Mouse (Mus musculus) testis, adult 2 months (tissue): ENCODE measurements around the gene Pbxip1.

Experiments used
- CTCF ChIP-seq: fragments of 200-500 bp; IDR thresholded peaks from 2 replicates; pipeline ENCODE4 v1.5.1; 2012; ENCODE audit warnings: low read depth, mild to moderate bottlenecking, inconsistent platforms, low read length, moderate library complexity; ENCODE audit not compliant: control insufficient read depth, insufficient read depth, insufficient replicate concordance
- POLR2A ChIP-seq: fragments of 200-500 bp; IDR thresholded peaks from 2 replicates; pipeline ENCODE4 v1.6.1; 2012; ENCODE audit warnings: low read depth, mild to moderate bottlenecking, inconsistent platforms, low read length, moderate library complexity; ENCODE audit not compliant: control insufficient read depth

GRCm38 (mm10) chr3:89408448-89408847 is 28.1 kb upstream of the Pbxip1 start:
- TF ChIP-seq CTCF (no peak), POLR2A (no peak)
